Mouse (Mus musculus): Measurements from ENCODE around the gene Aptx. TPM values are rescaled to one million over a fixed set of nuclear protein-coding genes. Genes with fewer than 3 reads are reported as not detected.

The Aptx gene
- polyA plus RNA-seq (2015; fragmentation: Nextera tagmentation; extraction: Ambion mirVana) = 7.9 and 8.1 TPM in 2 replicates

DNA sequence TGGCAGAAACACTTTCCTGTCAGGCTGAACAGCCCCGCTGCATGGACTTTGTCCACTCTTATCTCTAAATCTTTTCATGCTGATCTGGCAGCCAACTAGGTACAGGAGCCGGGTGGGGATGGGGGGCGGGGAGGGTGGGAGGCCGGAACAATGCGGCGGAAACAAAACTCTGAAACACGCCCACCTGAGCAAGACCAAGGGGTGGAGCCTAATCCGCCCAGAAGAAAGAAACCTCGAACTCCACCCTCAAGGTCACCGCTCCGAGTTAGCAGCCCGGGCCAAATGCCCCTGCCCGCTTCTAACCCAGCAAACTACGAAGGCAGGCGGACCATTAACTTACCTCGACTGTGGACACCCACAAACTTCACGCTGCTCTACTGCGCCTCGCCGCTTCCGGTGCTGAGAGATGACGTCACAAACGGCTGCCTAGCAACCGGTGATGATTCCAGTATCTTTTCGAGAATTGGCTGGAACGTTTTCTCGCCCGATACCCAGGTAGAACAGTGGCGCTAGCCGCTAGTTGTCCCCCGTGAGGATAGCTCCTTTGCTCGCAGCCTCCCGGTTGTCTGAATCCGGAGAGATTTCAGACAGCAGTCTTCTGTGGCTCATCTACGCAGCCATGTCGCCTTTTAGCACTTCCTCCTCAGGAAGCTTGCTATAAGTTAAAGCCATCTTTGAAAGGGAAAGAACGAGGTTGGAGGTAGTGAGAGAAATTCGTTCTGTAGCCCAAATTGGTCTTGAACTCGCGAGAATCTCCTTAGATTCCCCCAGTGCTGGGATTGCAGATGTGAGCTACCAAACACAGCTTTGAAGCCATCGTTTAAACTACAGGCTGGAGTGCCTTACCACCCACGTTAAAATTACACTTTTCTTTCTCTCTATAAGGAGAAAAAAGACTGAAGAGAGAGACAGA, at the start of gene Aptx:
Gene Aptx (minus strand): TSS at position 398 of the 913 bp plus-strand sequence.
- Histone ChIP-seq H3K9ac (ENCODE audit: low read depth, low read length) (peak within 1 kb of the TSS; percentile 59), H3K27ac (ENCODE audit: low read length) (peak within 1 kb of the TSS; percentile 84), H3K4me1 (ENCODE audit: control insufficient read depth, low read depth, low read length) (peaks cover 20% of the 10 kb centered on the region), H3K27me3 (ENCODE audit: control insufficient read depth, insufficient read depth, low read depth, low read length) (no peaks in the 10 kb centered on the region), H3K4me2 (ENCODE audit: low read depth, low read length) (peak within 1 kb of the TSS; percentile 80), H3K9me3 (replicated peaks; ENCODE audit: control insufficient read depth, low read length) (no peaks in the 10 kb centered on the region), H3K4me3 (ENCODE audit: low read depth, low read length) (peak within 1 kb of the TSS; percentile 72), H3K36me3 (ENCODE audit: control insufficient read depth, insufficient read depth) (no peaks in the 10 kb centered on the region)
- under 1% methylated on average over 42 of the region's 42 CpGs for WGBS (ENCODE audit: insufficient replicate concordance)
- peak; percentile 88 for ATAC-seq (ENCODE audit: low read depth)

DNA sequence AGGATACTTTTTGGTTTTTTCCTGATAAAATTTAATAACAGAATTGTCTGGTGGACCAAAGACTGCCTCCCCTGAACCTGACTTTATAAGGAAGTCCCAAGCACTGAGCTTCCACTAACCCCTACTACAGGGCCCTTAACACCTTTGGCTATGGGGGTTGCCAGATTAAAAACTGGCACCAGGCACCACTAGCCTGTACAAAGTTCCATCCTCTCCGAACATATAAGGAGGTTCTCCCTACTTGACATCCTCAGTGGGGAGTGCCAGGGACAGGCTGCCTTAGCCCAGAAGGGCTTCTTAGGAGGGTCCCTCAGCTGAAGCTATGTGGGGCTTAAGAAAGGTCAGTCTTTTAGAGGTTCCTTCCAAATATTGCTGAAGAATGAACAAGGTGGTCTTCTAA, 32.4 kb upstream of the Aptx start:
- H3K9me3 ChIP-seq (replicated peaks; ENCODE audit: control insufficient read depth, low read length) = no peaks in the 10 kb centered on the region
- H3K36me3 ChIP-seq (ENCODE audit: control insufficient read depth, insufficient read depth) = peaks cover 53% of the 10 kb centered on the region
- H3K9ac ChIP-seq (ENCODE audit: low read depth, low read length) = no peak overlapping the region
- H3K27ac ChIP-seq (ENCODE audit: low read length) = no peak overlapping the region
- H3K27me3 ChIP-seq (ENCODE audit: control insufficient read depth, insufficient read depth, low read depth, low read length) = no peaks in the 10 kb centered on the region
- WGBS (ENCODE audit: insufficient replicate concordance) = 59% methylated on average over 1 of the region's 1 CpGs
- H3K4me2 ChIP-seq (ENCODE audit: low read depth, low read length) = no peak overlapping the region
- no peak for ATAC-seq (ENCODE audit: low read depth)
- H3K4me3 ChIP-seq (ENCODE audit: low read depth, low read length) = no peak overlapping the region
- no peaks in the 10 kb centered on the region for H3K4me1 ChIP-seq (ENCODE audit: control insufficient read depth, low read depth, low read length)

DNA sequence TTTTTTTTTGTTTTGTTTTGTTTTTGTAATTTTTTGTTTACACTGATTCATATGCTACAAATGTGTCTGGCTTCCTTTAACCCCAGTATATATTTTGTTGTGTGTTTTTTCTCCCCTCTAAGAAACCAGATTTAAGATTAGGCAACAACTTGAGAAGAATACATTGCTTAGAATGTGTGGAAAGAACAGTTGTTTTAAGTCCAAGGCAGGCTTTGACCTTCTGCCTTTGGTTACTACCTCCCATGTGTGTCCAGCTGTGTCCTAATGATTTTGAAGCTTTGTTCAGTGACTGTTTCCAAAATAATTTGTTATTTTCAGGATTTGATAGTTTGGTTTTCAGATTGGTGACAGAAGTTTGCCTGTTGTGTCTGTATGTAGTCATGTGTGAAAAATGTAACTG, 28.3 kb upstream of the Aptx start:
- Histone ChIP-seq H3K27ac (ENCODE audit: low read length) (no peak overlapping the region), H3K27me3 (ENCODE audit: control insufficient read depth, insufficient read depth, low read depth, low read length) (no peaks in the 10 kb centered on the region), H3K4me3 (ENCODE audit: low read depth, low read length) (no peak overlapping the region), H3K4me1 (ENCODE audit: control insufficient read depth, low read depth, low read length) (peaks cover 2% of the 10 kb centered on the region), H3K36me3 (ENCODE audit: control insufficient read depth, insufficient read depth) (peaks cover 59% of the 10 kb centered on the region), H3K9me3 (replicated peaks; ENCODE audit: control insufficient read depth, low read length) (no peaks in the 10 kb centered on the region), H3K4me2 (ENCODE audit: low read depth, low read length) (no peak overlapping the region), H3K9ac (ENCODE audit: low read depth, low read length) (no peak overlapping the region)
- no peak for ATAC-seq (ENCODE audit: low read depth)

DNA sequence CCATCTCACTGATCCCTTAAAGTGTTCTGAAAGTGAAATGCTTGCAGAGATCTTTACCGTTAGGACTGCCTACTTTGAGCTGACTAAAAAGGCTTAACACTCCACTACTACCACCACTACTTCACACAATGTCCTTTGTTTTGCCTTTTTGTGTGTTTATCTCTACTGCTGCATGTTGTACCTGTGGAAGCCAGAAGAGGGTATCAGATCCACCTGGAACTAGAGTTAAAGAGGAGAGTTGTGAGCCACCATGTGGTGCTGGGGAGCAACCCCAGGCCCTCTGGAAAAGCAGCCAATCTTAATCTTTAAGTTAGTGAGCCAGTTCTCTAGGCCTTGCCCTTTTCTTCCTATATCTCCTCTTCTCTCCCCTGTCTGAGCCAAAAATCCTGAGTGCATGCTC, 24.3 kb upstream of the Aptx start:
- no peak overlapping the region for H3K4me3 ChIP-seq (ENCODE audit: low read depth, low read length)
- ATAC-seq (ENCODE audit: low read depth) = no peak
- H3K4me1 ChIP-seq (ENCODE audit: control insufficient read depth, low read depth, low read length) = peaks cover 25% of the 10 kb centered on the region
- WGBS (ENCODE audit: insufficient replicate concordance) = 82% methylated on average over 1 of the region's 1 CpGs
- no peaks in the 10 kb centered on the region for H3K27me3 ChIP-seq (ENCODE audit: control insufficient read depth, insufficient read depth, low read depth, low read length)
- peaks cover 48% of the 10 kb centered on the region for H3K36me3 ChIP-seq (ENCODE audit: control insufficient read depth, insufficient read depth)
- no peak overlapping the region for H3K9ac ChIP-seq (ENCODE audit: low read depth, low read length)
- no peak overlapping the region for H3K4me2 ChIP-seq (ENCODE audit: low read depth, low read length)
- H3K27ac ChIP-seq (ENCODE audit: low read length) = no peak overlapping the region
- H3K9me3 ChIP-seq (replicated peaks; ENCODE audit: control insufficient read depth, low read length) = no peaks in the 10 kb centered on the region

- ATAC-seq (ENCODE audit: low read depth) = no peak
- Histone ChIP-seq H3K9me3 (replicated peaks; ENCODE audit: control insufficient read depth, low read length) (no peaks in the 10 kb centered on the region), H3K27ac (ENCODE audit: low read length) (no peak overlapping the region), H3K9ac (ENCODE audit: low read depth, low read length) (no peak overlapping the region), H3K36me3 (ENCODE audit: control insufficient read depth, insufficient read depth) (peaks cover 33% of the 10 kb centered on the region), H3K27me3 (ENCODE audit: control insufficient read depth, insufficient read depth, low read depth, low read length) (no peaks in the 10 kb centered on the region), H3K4me1 (ENCODE audit: control insufficient read depth, low read depth, low read length) (peaks cover 37% of the 10 kb centered on the region), H3K4me3 (ENCODE audit: low read depth, low read length) (no peak overlapping the region), H3K4me2 (ENCODE audit: low read depth, low read length) (peak overlapping the region; percentile 18; the same call in 1 of the 2 replicates)
Observed at GRCm38 (mm10) chr4:40725554-40725953, 22.6 kb upstream of the Aptx start.

- Histone ChIP-seq H3K4me1 (ENCODE audit: control insufficient read depth, low read depth, low read length) (peaks cover 37% of the 10 kb centered on the region), H3K27ac (ENCODE audit: low read length) (no peak overlapping the region), H3K9me3 (replicated peaks; ENCODE audit: control insufficient read depth, low read length) (no peaks in the 10 kb centered on the region), H3K4me2 (ENCODE audit: low read depth, low read length) (peak overlapping the region; percentile 18; the same call in 1 of the 2 replicates), H3K27me3 (ENCODE audit: control insufficient read depth, insufficient read depth, low read depth, low read length) (no peaks in the 10 kb centered on the region), H3K4me3 (ENCODE audit: low read depth, low read length) (no peak overlapping the region), H3K9ac (ENCODE audit: low read depth, low read length) (no peak overlapping the region), H3K36me3 (ENCODE audit: control insufficient read depth, insufficient read depth) (peaks cover 30% of the 10 kb centered on the region)
- ATAC-seq (ENCODE audit: low read depth) = no peak
- WGBS (ENCODE audit: insufficient replicate concordance) = 62% methylated on average over 7 of the region's 7 CpGs
Observed at GRCm38 (mm10) chr4:40725141-40725540, 22.1 kb upstream of the Aptx start.

DNA sequence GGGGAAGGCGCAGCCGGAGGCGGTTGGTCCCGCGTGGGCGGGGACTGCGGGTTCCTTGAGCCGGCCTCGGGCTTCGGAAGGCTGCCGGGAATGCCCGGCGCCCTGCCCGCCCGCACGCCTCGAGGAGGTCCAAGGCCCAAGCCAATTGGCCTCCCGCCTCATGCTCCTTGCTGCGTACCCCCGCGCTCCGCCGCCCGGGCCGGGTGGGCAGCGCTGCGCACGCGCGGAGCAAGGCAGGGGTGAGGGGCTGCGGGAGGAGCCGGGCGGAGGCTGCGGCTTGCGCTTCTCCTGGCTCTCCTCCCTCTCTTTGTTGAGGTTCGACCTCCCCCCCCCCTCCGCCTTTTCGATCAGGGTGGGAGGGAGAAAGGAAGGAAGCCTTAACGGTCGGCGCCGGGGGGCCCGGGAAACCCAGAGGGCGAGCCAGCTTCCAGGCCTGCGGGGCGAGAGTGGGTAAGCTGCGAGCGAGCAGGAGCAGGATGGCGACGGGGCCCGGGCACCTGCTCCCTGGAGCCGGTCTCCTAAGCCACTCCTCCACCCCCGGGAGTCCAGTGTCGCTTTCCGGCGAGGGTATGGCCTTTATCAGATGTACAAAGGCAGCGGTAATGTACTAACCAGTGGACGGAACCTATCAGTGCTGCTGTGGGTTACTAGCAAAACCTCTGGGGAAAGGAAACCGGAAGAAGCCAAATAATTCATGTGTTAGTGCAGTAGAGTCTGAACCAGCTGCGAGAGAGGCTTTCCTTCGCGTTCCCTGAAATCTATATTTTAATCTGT, 19.9 kb upstream of the Aptx start:
- peaks cover 14% of the 10 kb centered on the region for H3K36me3 ChIP-seq (ENCODE audit: control insufficient read depth, insufficient read depth)
- peak overlapping the region; percentile 89 for H3K4me2 ChIP-seq (ENCODE audit: low read depth, low read length)
- peak overlapping the region; percentile 97 for H3K27ac ChIP-seq (ENCODE audit: low read length)
- H3K4me1 ChIP-seq (ENCODE audit: control insufficient read depth, low read depth, low read length) = peaks cover 37% of the 10 kb centered on the region
- H3K4me3 ChIP-seq (ENCODE audit: low read depth, low read length) = peak overlapping the region; percentile 98
- WGBS (ENCODE audit: insufficient replicate concordance) = under 1% methylated on average over 60 of the region's 62 CpGs
- peak; percentile 73 for ATAC-seq (ENCODE audit: low read depth)
- peak overlapping the region; percentile 97 for H3K9ac ChIP-seq (ENCODE audit: low read depth, low read length)
- H3K9me3 ChIP-seq (replicated peaks; ENCODE audit: control insufficient read depth, low read length) = no peaks in the 10 kb centered on the region
- no peaks in the 10 kb centered on the region for H3K27me3 ChIP-seq (ENCODE audit: control insufficient read depth, insufficient read depth, low read depth, low read length)

- H3K27ac ChIP-seq (ENCODE audit: low read length) = peak within 1 kb of the TSS; percentile 97
- H3K36me3 ChIP-seq (ENCODE audit: control insufficient read depth, insufficient read depth) = peaks cover 8% of the 10 kb centered on the region
- H3K9ac ChIP-seq (ENCODE audit: low read depth, low read length) = peak within 1 kb of the TSS; percentile 97
- H3K4me1 ChIP-seq (ENCODE audit: control insufficient read depth, low read depth, low read length) = peaks cover 37% of the 10 kb centered on the region
- WGBS (ENCODE audit: insufficient replicate concordance) = under 1% methylated on average over 53 of the region's 54 CpGs
- ATAC-seq (ENCODE audit: low read depth) = peak; percentile 85
- H3K4me2 ChIP-seq (ENCODE audit: low read depth, low read length) = peak within 1 kb of the TSS; percentile 89
- no peaks in the 10 kb centered on the region for H3K9me3 ChIP-seq (replicated peaks; ENCODE audit: control insufficient read depth, low read length)
- H3K4me3 ChIP-seq (ENCODE audit: low read depth, low read length) = peak within 1 kb of the TSS; percentile 98
- no peaks in the 10 kb centered on the region for H3K27me3 ChIP-seq (ENCODE audit: control insufficient read depth, insufficient read depth, low read depth, low read length)
Observed at GRCm38 (mm10) chr4:40722011-40722666, 19.1 kb upstream of the Aptx start, which contains the start of gene Dnaja1. Gene Dnaja1 (plus strand): TSS chr4:40722150.

Data from liver, embryonic 16.5 days (tissue).